Mouse (Mus musculus) thymus, adult 2 months (tissue): ENCODE results near the gene Trmt61a. TPM values are rescaled to one million over a fixed set of nuclear protein-coding genes. Genes with fewer than 3 reads are reported as not detected.

Source experiments
- DNase-seq: peaks from one replicate; pipeline ENCODE4 v3.0.0; 2021
- H3K27ac ChIP-seq: fragments of 200-500 bp; 2 replicates; pipeline ENCODE4 v1.5.1; 2012; ENCODE audit warnings: low read length, control low read depth; ENCODE audit not compliant: control insufficient read depth, insufficient read depth
- H3K27me3 ChIP-seq: fragments of 200-500 bp; 2 replicates; pipeline ENCODE4 v1.6.1; 2012; ENCODE audit warnings: mild to moderate bottlenecking, low read length, moderate library complexity, mixed read lengths; ENCODE audit not compliant: control insufficient read depth, insufficient read depth
- H3K36me3 ChIP-seq: fragments of 200-500 bp; 2 replicates; pipeline ENCODE4 v1.6.1; 2012; ENCODE audit warnings: mild to moderate bottlenecking, low read length, moderate library complexity; ENCODE audit not compliant: control insufficient read depth, insufficient read depth
- H3K4me1 ChIP-seq: fragments of 200-500 bp; replicated peaks from 2 replicates; pipeline ENCODE4 v1.6.1; 2012; ENCODE audit warnings: low read length; ENCODE audit not compliant: control insufficient read depth, insufficient read depth
- H3K4me3 ChIP-seq: fragments of 200-500 bp; 2 replicates; pipeline ENCODE4 v1.5.1; 2012; ENCODE audit warnings: mild to moderate bottlenecking, low read length, control low read depth, moderate library complexity; ENCODE audit not compliant: control insufficient read depth, insufficient read depth
- CTCF ChIP-seq: fragments of 200-500 bp; IDR thresholded peaks from 2 replicates; pipeline ENCODE4 v1.5.1; 2012; ENCODE audit warnings: mild to moderate bottlenecking, control low read depth, low read length, moderate library complexity, borderline replicate concordance; ENCODE audit not compliant: control insufficient read depth, poor library complexity, insufficient read depth; ENCODE audit errors: extremely low read depth
- POLR2A ChIP-seq: fragments of 200-500 bp; IDR thresholded peaks from 2 replicates; pipeline ENCODE4 v1.6.1; 2012; ENCODE audit warnings: mild to moderate bottlenecking, low read length, control low read depth, moderate library complexity; ENCODE audit not compliant: control insufficient read depth, poor library complexity, insufficient read depth; ENCODE audit errors: extremely low read depth
- WGBS: fragments of 180-500 bp; shearing (Covaris S2); methylation state at CpG from one replicate; pipeline ENCODE4 v1.1.7; 2018; 5-methylcytosine and 5-hydroxymethylcytosine counted together
- polyA plus RNA-seq: library from polyadenylated mRNA; depleted of rRNA; stranded (reverse); fragments of >200 nt; gene quantifications from 2 replicates; pipeline ENCODE4 v1.2.3, GENCODE M21; 2012

Gene Trmt61a
- polyA plus RNA-seq, 1 experiment = 40.4 TPM

- Histone ChIP-seq H3K36me3 (no peaks in the 10 kb centered on the region), H3K27me3 (no peaks in the 10 kb centered on the region), H3K27ac (no peak overlapping the region), H3K4me3 (no peak overlapping the region), H3K4me1 (peaks cover 14% of the 10 kb centered on the region)
- WGBS = 98% methylated on average over 7 of the region's 7 CpGs
- DNase-seq = no peak
- TF ChIP-seq CTCF = no peak
- TF ChIP-seq POLR2A = no peak
Measured at GRCm38 (mm10) chr12:111716505-111716904, 38.6 kb downstream of the Trmt61a start.

- no peak for TF ChIP-seq CTCF
- no peak for TF ChIP-seq POLR2A
- Histone ChIP-seq H3K4me1 (peaks cover 8% of the 10 kb centered on the region), H3K27me3 (no peaks in the 10 kb centered on the region), H3K36me3 (no peaks in the 10 kb centered on the region), H3K27ac (no peak overlapping the region), H3K4me3 (no peak overlapping the region)
- WGBS = 70% methylated on average over 8 of the region's 8 CpGs
- DNase-seq = no peak
Measured at GRCm38 (mm10) chr12:111718656-111719055, 40.8 kb downstream of the Trmt61a start.

DNA sequence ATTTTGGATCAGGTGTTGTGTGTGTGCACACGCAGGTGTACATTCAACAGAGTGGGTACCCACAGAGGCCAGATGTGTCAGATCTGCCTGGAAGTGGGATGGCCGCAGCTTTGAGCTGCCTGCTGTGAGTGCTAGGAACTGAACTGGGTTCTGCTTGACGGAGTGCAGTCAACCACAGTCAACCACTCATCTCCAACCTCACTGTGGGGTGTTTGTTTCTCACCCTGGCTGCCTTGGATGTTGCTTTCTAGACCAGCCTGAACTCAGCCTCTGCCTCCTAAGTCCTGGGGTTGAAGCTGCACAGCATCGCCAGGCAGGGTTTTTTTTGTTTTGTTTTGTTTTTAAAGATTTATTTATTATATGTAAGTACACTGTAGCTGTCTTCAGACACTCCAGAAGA lies 42.3 kb downstream of the Trmt61a start:
- no peak for DNase-seq

DNA sequence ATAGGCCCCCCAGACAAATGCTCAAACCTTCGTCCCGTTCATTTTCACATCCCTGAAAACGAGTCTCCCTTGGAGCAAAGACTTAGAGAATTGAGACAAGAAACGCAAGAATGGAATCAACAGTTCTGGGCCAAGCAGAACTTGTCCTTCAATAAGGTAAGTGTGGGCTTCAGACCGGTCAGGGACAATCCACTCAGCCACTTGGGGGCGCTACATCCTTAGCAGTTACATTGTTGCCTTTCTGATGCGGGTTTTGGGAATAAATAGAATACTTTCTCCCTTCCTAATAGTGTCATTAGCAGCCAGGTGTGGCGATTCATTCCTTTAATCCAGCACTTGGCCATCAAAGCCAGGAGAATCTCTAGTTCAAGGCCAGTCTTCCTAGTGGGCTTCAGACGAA lies 44.7 kb downstream of the Trmt61a start:
- WGBS = 84% methylated on average over 9 of the region's 9 CpGs
- Histone ChIP-seq H3K36me3 (0 out of 2 replicates have a peak, but pooled peaks cover 3% of the 10 kb centered on the region), H3K27ac (no peak overlapping the region), H3K4me1 (0 out of 2 replicates have a peak, but pooled peaks cover 4% of the 10 kb centered on the region), H3K27me3 (no peaks in the 10 kb centered on the region), H3K4me3 (no peak overlapping the region)
- TF ChIP-seq CTCF (no peak), POLR2A (no peak)
- DNase-seq = peak; percentile 28

More for the DNA sequence above, 42.3 kb downstream of the Trmt61a start:
- 0 out of 2 replicates have a peak, but pooled peaks cover 2% of the 10 kb centered on the region for H3K4me1 ChIP-seq
- no peak for TF ChIP-seq POLR2A
- TF ChIP-seq CTCF = no peak
- 53% methylated on average over 4 of the region's 4 CpGs for WGBS
- no peaks in the 10 kb centered on the region for H3K27me3 ChIP-seq
- no peak overlapping the region for H3K27ac ChIP-seq
- no peak overlapping the region for H3K4me3 ChIP-seq
- H3K36me3 ChIP-seq = 0 out of 2 replicates have a peak, but pooled peaks cover 3% of the 10 kb centered on the region

DNA sequence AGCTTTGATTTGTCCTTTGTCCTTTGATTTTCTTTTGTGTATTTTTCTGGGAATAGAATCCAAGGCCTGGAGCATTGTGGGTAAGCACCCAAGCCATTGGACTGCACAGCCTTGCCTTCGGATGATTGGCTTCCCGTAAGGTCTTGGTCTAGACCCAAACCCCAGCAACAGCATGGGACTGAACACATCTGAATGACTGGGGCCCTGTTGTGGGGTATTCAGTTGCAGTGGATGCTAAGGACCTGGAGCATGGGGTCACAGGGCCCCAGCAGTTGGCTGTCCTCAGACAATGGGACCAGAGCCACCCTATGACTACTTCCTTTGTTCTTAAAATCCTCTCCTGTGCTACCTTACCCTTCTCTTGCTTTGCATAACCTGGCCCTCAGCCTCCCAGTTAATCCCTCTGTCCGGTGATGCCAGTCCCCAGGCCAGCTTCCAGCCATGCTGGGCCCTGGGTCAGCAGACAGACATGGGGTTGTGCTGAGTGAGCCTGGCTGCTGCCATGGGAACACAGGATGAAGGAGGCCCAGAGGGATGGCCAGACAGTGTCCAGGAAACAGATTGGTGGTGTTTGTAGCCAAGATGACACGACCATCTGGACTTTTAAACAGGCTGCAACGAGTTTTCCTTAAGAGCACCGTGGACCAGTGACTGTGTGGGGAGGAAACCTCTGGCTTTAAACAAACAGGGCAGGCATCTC lies 46.9 kb downstream of the Trmt61a start:
- no peak for DNase-seq
- Histone ChIP-seq H3K27me3 (no peaks in the 10 kb centered on the region), H3K4me1 (0 out of 2 replicates have a peak, but pooled peaks cover 2% of the 10 kb centered on the region), H3K36me3 (0 out of 2 replicates have a peak, but pooled peaks cover 3% of the 10 kb centered on the region), H3K27ac (no peak overlapping the region), H3K4me3 (no peak overlapping the region)
- TF ChIP-seq POLR2A (no peak), CTCF (no peak)
- 92% methylated on average over 6 of the region's 6 CpGs for WGBS

DNA sequence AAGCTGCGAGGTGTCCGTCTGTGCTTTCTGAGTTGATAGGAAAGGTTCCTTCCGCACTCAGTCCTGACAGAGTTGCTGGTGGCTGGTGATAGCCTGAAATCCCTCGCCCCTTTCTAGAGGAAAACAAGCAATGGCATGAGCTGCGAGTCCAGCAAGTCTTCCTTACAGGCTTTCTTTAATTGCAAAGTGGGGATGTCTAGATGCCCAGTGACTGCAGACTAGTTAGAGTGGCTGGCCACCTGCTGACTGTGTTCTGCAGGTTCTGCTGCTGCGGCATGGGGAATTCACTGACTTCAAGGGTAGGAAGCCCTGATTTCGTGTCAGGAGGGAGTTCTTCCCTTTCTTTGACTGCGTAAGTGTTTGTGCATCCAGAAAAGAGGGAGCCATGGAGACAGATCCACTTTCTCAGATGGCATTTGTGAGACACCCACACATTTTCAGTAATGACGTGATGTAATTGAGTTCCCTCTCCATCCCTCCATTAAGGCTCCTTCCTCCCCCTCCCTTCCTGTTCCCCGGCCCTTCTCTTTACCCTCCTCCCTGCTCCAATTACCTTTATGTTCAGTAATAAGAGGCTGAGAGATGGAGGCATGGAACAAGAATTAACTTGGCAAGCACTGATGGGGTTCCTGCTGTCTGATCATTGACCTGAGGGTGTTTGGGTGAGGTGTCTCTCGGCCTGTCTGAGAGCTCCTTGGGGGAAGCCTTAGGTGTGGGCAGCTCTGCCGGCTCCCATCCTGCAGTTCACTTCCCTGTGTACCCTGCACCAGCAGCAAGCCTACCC lies 47.6 kb downstream of the Trmt61a start:
- 0 out of 2 replicates have a peak, but pooled peaks cover 2% of the 10 kb centered on the region for H3K4me1 ChIP-seq
- WGBS = 91% methylated on average over 12 of the region's 12 CpGs
- 0 out of 2 replicates have a peak, but pooled peaks cover 3% of the 10 kb centered on the region for H3K36me3 ChIP-seq
- DNase-seq = no peak
- no peak overlapping the region for H3K27ac ChIP-seq
- no peaks in the 10 kb centered on the region for H3K27me3 ChIP-seq
- TF ChIP-seq POLR2A (no peak), CTCF (no peak)
- no peak overlapping the region for H3K4me3 ChIP-seq

GRCm38 (mm10) chr12:111726122-111726463 lies 48.2 kb downstream of the Trmt61a start:
- Histone ChIP-seq H3K27me3 (no peaks in the 10 kb centered on the region), H3K4me3 (no peak overlapping the region), H3K4me1 (0 out of 2 replicates have a peak, but pooled peaks cover 2% of the 10 kb centered on the region), H3K36me3 (0 out of 2 replicates have a peak, but pooled peaks cover 3% of the 10 kb centered on the region), H3K27ac (no peak overlapping the region)
- WGBS = 53% methylated on average over 4 of the region's 4 CpGs
- TF ChIP-seq CTCF = no peak
- TF ChIP-seq POLR2A = no peak
- no peak for DNase-seq
